Mouse (Mus musculus): ENCODE data around the gene Ldha. TPM values are rescaled to one million over a fixed set of nuclear protein-coding genes. Genes with fewer than 3 reads are reported as not detected.
"Not testable (repeated sequence)": the region's sequence is repeated elsewhere in the genome, so short reads cannot be mapped to it uniquely, and the experiment has no call there.

The Ldha gene
- polyA plus RNA-seq, 1 experiment: 392 TPM

DNA sequence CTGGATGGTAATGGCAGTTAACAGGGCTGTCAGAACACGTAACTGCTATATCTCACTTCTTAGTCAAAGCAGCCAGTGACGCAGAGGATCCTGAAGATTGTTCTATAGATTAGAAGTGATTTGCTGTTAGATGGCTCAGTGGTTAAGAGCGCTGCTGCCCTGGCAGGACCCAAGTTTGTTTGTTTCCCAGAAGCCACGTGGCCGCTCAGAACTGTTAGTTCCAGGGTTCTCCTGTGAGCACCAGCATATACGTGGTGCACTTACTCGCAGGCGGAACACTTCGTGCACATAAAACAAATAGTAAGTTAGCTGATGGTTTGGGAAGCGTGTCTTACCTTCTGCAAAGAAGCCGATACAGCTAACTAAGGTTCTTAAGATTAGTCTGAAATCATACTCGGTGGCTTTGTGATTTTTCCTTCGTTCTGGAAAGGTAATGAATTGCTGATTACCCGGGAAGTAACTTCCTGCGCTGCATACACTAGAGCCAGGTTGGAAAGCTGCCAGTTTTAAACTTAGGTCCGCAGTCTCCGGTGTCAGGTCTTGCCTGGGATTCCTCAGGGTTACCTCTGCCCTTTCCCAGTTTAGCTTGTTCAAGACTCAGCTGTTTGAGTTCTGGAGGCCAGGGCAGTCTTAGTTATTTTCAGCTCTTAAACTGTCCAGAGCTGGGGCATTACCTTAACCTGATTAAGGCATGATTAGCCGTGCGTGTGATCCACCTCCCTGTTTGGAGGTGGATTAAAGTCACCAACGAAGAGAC is 14.1 kb upstream of the Ldha start:
- Histone ChIP-seq H3K4me1 (ENCODE audit: control insufficient read depth, insufficient read depth, low read length) (no peaks in the 10 kb centered on the region), H3K4me3 (ENCODE audit: insufficient read depth, low read length) (no peak overlapping the region), H3K27ac (ENCODE audit: insufficient read depth, low read length) (no peak overlapping the region)
- TF ChIP-seq POLR2A (IDR thresholded peaks at IDR 0.05; ENCODE audit: extremely low read depth, insufficient read depth, low read length) (no peak), CTCF (IDR thresholded peaks at IDR 0.05; ENCODE audit: extremely low read depth, insufficient read depth, low read length) (no peak)

DNA sequence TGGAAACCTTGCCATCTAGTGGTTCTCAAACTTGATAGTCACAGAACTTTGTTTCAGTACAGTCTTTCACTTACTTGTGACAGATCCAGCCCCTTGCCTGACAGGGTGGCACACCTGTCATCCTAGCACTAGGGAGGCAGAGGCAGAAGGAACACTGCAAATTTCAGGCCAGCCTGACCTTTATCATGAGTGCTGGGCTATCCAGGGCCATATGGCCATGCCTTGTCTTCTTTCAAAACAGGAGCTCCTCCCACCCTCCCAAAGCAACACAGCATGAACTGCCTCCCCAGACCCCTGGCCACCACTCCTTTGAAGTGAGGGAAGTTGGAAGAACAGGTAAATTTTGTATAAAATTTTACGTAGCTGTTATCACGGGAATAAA is 13.5 kb upstream of the Ldha start:
- TF ChIP-seq CTCF (IDR thresholded peaks at IDR 0.05; ENCODE audit: extremely low read depth, insufficient read depth, low read length): no peak
- TF ChIP-seq POLR2A (IDR thresholded peaks at IDR 0.05; ENCODE audit: extremely low read depth, insufficient read depth, low read length): no peak
- Histone ChIP-seq H3K4me1 (ENCODE audit: control insufficient read depth, insufficient read depth, low read length) (no peaks in the 10 kb centered on the region), H3K27ac (ENCODE audit: insufficient read depth, low read length) (no peak overlapping the region), H3K4me3 (ENCODE audit: insufficient read depth, low read length) (no peak overlapping the region)

GRCm38 (mm10) chr7:46829911-46830310 is 11.4 kb upstream of the Ldha start:
- TF ChIP-seq POLR2A (IDR thresholded peaks at IDR 0.05; ENCODE audit: extremely low read depth, insufficient read depth, low read length) (no peak), CTCF (IDR thresholded peaks at IDR 0.05; ENCODE audit: extremely low read depth, insufficient read depth, low read length) (no peak)
- H3K27ac ChIP-seq (ENCODE audit: insufficient read depth, low read length): no peak overlapping the region
- no peaks in the 10 kb centered on the region for H3K4me1 ChIP-seq (ENCODE audit: control insufficient read depth, insufficient read depth, low read length)
- H3K4me3 ChIP-seq (ENCODE audit: insufficient read depth, low read length): no peak overlapping the region

GRCm38 (mm10) chr7:46830799-46831590 is 10.3 kb upstream of the Ldha start:
- Histone ChIP-seq H3K4me3 (ENCODE audit: insufficient read depth, low read length) (no peak overlapping the region), H3K27ac (ENCODE audit: insufficient read depth, low read length) (no peak overlapping the region), H3K4me1 (ENCODE audit: control insufficient read depth, insufficient read depth, low read length) (no peaks in the 10 kb centered on the region)
- TF ChIP-seq CTCF (IDR thresholded peaks at IDR 0.05; ENCODE audit: extremely low read depth, insufficient read depth, low read length): no peak
- no peak for TF ChIP-seq POLR2A (IDR thresholded peaks at IDR 0.05; ENCODE audit: extremely low read depth, insufficient read depth, low read length)

DNA sequence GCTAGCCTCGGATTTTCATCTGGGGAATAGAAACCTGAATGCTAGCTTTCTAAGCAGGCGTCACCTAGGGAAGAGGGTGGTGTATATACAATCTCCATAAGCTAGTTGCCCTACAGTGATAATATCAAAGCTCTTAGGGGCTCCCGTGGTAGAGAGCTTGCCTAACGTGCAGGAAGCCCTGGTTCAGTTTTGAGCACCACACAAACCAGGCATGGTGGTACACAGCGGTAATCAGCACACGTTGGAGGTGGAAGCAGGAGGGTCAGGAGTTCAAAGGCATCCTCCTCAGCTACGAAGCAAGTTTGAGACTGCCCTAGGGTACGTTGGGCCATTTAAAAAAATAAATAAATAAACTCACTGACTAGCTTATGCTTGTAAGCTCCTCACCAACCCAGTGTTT is 9.6 kb upstream of the Ldha start:
- TF ChIP-seq CTCF (IDR thresholded peaks at IDR 0.05; ENCODE audit: extremely low read depth, insufficient read depth, low read length): no peak
- TF ChIP-seq POLR2A (IDR thresholded peaks at IDR 0.05; ENCODE audit: extremely low read depth, insufficient read depth, low read length): no peak
- no peak overlapping the region for H3K4me3 ChIP-seq (ENCODE audit: insufficient read depth, low read length)
- H3K27ac ChIP-seq (ENCODE audit: insufficient read depth, low read length): no peak overlapping the region
- H3K4me1 ChIP-seq (ENCODE audit: control insufficient read depth, insufficient read depth, low read length): no peaks in the 10 kb centered on the region

GRCm38 (mm10) chr7:46832112-46832810 is 9.0 kb upstream of the Ldha start:
- not testable (repeated sequence) for H3K4me3 ChIP-seq (ENCODE audit: insufficient read depth, low read length); H3K27ac ChIP-seq (ENCODE audit: insufficient read depth, low read length)

DNA sequence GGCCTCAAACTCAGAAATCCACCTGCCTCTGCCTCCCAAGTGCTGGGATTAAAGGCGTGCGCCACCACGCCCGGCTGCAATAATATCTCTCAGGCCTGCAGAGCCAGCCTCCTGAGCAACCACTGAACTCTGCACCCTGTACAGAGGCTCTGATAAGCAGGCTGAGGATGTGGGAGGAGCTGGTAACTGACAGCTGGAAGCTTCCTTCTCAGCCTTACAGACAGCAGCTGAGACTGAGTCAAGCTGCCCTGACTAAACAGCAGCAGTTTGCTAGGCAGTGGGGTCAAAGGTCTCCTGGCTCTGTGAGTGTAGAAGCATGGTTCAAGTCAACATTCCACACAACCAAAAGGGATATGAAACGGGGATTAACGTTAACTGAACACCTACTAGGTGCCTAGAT is 8.0 kb upstream of the Ldha start:
- TF ChIP-seq POLR2A (IDR thresholded peaks at IDR 0.05; ENCODE audit: extremely low read depth, insufficient read depth, low read length) (no peak), CTCF (IDR thresholded peaks at IDR 0.05; ENCODE audit: extremely low read depth, insufficient read depth, low read length) (no peak)
- no peak overlapping the region for H3K4me3 ChIP-seq (ENCODE audit: insufficient read depth, low read length)
- no peaks in the 10 kb centered on the region; the same call in 1 of the 2 replicates for H3K4me1 ChIP-seq (ENCODE audit: control insufficient read depth, insufficient read depth, low read length)
- H3K27ac ChIP-seq (ENCODE audit: insufficient read depth, low read length): no peak overlapping the region

More at GRCm38 (mm10) chr7:46832112-46832810, 9.0 kb upstream of the Ldha start:
- not testable (repeated sequence) for H3K4me1 ChIP-seq (ENCODE audit: control insufficient read depth, insufficient read depth, low read length)

DNA sequence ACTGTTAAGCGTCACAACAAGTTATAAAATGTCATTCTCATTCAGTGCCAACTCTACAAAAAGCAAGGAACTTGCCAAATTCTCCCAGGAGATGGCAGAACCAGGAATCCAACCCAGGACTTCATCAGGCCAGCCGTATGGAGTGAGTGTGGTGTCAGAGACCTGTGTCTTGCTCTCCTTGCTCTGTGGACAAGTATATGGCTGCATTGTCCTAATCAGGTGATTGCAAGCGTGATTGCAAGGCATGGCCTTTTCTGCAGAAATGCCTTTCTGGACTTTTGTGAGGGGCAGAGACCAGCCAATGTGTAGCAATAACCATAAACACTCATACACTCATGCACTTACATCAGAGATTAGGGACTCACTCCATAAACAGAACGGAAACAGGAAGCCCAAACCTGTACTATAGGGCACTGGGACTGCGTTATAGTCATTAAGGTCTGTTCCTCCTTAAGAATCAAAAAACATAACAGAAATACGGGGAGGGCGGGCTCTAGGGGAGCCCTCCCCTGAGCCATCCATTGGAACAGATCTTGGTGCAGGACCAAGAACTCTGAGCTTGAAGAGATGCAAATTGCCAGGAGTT is 7.5 kb upstream of the Ldha start:
- TF ChIP-seq POLR2A (IDR thresholded peaks at IDR 0.05; ENCODE audit: extremely low read depth, insufficient read depth, low read length) (no peak), CTCF (IDR thresholded peaks at IDR 0.05; ENCODE audit: extremely low read depth, insufficient read depth, low read length) (no peak)
- Histone ChIP-seq H3K27ac (ENCODE audit: insufficient read depth, low read length) (no peak overlapping the region), H3K4me3 (ENCODE audit: insufficient read depth, low read length) (no peak overlapping the region), H3K4me1 (ENCODE audit: control insufficient read depth, insufficient read depth, low read length) (no peaks in the 10 kb centered on the region; the same call in 1 of the 2 replicates)

DNA sequence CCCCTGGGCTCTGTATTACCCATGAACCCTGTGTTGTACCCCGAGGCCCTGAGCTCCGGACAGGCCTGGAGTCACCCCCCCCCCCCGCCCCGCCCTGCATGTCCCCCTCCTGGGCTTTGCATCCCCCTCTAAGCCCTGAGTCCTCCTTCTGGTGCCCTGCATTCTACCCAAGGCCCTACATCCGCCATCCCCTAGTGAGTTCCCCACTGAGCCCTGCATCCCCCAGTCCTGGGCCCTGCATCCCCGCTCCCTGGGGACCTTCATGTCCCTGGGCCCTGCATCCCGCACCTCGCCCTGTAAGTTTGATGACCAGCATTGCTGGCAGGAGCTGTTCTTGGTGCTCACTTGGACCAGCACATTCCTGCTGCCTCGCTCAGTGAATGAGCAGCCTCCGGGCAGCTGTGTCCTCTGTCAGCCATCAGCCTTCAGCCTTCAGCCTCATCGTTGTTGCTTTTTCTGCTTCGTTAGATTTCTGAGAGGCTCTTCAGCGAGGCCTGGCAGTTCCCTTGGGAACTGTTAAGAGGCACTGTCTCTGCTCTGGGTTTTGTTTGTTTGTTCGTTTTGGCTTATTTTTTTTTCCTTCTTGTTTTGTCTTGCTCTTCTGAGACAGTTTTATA is 6.2 kb upstream of the Ldha start:
- H3K27ac ChIP-seq (ENCODE audit: insufficient read depth, low read length): no peak overlapping the region
- TF ChIP-seq POLR2A (IDR thresholded peaks at IDR 0.05; ENCODE audit: extremely low read depth, insufficient read depth, low read length) (no peak), CTCF (IDR thresholded peaks at IDR 0.05; ENCODE audit: extremely low read depth, insufficient read depth, low read length) (no peak)
- peaks cover 4% of the 10 kb centered on the region; the same call in 1 of the 2 replicates for H3K4me1 ChIP-seq (ENCODE audit: control insufficient read depth, insufficient read depth, low read length)
- no peak overlapping the region for H3K4me3 ChIP-seq (ENCODE audit: insufficient read depth, low read length)
